Mouse (Mus musculus): ENCODE data around the gene Plekhs1.

Plekhs1 gene

DNA sequence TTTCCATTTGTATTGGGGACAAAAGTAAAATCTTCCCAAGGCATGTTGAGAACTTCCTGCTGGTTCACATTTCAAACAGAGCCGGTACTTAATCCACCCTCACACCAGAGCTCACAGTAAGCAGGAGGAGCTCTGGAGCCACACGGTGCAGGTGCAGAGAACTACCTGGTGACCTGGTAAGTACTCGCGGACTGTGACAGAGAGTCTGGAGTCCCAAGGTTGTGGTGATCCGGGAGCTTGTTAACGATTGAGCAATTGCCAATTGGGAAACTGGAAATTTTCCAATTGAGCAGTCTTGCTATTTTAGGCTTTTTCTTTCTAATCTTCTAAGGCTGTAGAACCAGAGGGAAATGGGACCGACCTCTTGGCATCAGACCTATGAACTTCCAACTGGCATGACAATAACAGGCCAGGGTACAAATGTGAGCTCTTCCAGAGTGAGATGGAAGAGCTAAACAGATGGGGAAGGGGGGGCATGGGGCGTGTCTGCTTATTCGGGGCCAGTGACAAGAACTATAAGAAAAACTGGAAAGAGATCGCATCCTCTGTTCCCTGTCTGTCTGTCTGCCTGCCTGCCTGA, at the start of gene Plekhs1:
Plekhs1 (plus strand) TSS at position 119 of the 580 bp plus-strand sequence.
- DNase-seq (ENCODE audit: low spot score in 2 of 2): no peak

DNA sequence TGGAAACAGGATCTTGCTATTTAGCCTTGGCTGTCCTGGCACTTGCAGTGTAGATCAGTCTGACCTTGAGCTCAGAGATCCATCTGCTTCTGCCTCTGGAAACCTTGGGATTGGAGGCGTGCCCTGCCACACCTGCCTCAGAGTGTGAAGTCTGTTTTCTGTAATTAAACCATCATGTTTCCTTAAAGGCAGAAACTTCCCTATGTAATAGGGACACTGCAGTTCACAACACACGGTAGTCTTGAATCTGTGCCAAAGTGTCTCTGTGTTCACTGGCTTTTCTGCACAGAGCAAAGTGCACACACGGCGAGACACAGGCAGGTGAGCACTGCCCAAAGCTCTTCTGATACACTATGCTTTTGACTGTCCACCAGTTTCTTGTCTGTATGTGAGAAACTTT, 43.0 kb upstream of the Plekhs1 start:
- DNase-seq (ENCODE audit: low spot score in 2 of 2): no peak

DNA sequence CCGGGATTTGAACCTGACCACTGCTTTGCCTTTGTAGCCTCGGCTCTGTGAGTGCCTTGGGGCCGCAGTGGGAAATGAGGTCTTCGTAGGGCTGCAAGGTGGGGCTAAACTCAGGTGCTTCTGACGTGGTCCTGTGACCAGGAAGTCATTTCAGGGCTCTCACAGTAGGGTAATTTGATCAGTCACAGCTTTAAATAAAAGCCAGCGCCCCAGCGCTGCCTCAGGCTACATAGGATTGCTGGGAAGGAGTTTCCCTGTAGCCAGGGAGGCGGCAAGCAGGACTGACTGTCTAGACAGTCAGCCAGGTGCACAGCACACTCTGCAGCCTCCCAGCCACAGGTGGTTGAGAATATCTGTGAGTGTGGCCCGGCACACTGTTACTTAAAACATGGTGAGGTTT, 42.0 kb upstream of the Plekhs1 start:
- no peak for DNase-seq (ENCODE audit: low spot score in 2 of 2)

DNA sequence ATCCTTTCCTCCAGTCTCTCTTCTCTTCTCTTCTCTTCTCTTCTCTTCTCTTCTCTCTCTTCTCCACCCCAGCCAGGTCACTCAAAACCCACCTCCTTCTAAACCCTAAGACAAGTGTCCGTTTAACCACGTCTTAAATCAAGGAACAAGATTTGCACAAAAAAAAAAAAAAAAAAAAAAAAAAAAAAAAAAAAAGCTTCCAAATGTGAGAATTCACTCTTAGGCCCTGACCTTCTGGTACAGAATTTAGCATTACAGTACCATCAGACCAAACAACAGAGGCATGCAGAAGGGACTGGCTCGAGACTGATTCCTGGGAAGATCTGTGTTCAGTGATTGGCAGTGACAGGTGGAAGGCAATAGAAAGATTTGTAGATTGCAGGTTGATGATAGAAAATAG, 41.1 kb upstream of the Plekhs1 start:
- DNase-seq (ENCODE audit: low spot score in 2 of 2): no peak

DNA sequence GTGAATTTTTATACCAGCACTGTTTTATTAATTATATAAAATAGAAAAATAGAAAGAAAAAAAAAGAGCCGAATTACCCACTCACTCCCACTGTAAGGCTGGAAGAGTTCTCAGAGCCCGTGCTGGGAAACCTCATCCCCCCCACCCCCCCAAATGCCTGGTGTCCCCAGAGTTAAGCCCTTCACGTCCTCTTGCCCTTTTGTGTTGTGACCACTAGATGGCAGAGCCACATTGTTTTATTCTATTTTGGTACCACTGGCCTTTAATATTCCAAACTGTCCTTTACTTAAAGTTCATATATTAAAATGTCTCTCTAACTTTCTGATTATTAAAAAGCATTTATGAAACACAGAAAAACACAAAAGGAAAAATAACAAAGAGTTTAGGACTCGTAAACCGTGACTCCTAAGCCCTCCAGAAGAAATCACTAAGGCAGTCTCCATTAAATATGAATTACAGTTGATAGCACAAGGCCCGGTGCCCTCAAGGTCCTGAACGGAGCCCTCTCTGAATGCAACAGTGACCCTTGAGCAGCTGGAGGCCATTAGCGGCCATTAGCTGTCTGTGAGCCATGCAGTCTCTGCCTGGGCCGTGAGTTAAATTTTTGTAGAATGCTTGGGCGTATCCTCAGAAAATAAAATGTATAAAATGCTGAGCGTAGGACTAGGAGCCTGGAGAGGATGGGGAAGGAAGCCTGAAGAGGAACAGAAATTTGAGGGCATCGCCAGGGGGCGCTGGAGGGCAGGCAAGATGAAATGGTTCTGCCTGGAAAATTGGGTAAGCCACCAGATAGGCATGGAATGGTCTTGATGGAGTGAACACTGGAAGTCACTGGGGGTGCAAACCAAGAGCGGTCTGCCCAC, 38.7 kb upstream of the Plekhs1 start:
- peak; percentile 90 to 95 for DNase-seq (ENCODE audit: low spot score in 2 of 2)

DNA sequence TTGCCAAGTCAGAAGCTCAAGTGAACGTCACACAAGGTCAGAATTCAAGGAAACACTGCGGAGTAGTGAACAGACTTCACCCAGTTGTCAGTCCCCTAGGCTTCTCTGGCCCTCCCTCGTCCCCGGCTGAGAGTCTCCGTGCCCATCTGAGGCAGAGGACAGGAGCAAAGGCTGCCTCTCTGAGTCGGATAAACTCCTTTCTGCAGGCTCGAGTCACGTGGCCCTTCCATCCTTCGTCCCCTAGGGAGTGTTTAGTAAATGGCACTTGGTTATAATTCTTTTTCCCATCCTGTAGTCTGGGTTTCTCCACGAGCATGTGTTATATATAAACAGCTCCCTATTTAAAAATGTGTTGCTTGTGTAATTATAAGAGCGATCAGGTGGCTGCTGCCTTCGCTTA, 38.1 kb upstream of the Plekhs1 start:
- peak; percentile 43 to 53 for DNase-seq (ENCODE audit: low spot score in 2 of 2)

DNA sequence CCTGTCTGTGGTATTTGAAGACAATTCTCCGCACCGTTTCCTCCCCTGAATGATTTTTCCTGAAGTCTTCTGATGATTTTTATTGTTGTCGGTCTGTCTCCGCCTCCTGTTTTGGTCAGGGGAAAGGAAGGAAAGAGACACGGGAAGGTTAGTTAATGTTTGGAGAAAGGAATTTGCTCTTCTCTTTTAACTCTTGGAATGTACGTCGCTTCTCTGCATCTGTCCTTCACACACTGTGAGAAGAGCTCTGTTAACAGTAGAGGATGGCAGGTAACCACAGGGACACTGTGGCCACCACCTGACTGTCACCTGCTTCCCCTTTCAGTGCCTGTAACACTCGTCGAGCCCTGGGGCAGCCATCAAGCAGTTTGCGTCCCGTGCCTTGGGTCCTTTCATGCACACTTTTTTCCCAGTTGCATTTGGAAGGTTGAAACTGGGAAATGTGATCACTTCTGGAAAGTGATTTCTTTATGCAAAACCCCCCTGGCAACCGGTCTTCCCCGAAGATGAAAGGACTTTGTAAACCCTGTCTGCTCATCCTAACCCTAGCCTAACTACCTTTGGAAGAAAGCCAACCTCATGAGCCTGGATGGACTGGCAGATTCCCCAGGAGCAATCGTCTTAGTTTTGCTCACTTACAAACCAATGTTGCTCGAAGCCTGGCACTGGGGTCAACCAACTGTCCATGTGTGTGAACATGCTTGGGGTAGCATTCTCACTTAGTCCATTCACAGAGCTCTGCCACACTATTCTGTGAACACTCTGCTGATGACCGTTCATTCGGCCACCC, 36.6 kb upstream of the Plekhs1 start:
- no peak for DNase-seq (ENCODE audit: low spot score in 2 of 2)

DNA sequence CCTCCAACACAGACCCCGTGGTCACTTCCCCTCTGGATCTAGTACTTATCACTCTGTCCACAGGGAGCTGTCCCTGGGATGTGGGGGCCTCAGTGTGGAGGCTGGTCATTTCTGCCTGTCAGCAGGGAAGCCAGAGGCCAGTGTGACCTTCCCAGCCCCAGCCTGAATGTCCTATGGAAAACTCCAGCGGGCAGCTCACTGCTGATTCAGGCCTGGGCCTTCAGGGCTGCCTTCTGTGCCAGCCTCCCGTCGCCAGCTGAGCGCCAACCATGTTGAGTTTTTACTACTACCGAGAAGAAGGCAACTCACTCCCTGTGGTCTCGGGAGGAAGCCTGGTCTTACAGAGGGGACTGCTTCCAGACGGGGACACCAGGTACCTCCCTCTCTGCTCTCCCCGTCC, 35.9 kb upstream of the Plekhs1 start:
- DNase-seq (ENCODE audit: low spot score in 2 of 2): no peak

DNA sequence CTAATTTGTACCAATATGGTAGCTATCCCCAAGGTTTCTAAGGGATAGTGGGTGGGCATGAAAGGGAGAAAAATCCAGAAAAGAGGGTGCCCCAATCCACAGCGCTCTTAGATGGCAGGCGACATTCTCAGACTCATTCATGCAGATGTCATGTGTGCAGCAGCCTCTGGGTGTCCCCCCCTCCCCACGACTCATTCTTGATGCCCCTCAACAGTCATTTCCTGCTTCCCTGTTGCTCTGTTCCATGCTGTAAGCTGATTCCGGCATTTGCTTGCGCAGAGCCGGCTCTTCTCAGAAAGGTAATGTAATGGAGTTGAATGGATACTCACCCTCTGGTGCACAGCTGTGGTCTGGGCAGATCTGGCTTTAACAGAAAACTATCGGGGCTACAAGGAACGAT, 31.1 kb upstream of the Plekhs1 start:
- DNase-seq (ENCODE audit: low spot score in 2 of 2): no peak

DNA sequence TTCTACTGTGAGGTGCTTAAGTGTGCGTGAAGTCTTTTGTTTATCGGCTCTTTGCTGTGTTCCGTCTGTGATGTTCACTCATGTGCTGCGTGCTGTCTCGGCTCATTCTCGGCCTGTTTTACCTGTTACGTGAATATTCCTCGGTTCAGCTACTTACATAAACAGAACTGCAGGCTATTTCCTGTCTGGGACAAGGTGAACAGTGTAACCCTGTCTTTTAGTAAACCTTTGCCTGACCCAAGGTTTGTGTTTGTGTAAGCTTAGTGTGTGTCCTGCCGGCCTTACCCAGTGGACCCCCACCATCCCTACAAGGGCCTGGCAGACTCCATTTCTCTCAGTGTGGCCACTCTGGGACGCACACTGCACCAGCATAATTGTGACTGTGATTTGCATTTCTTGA, 28.7 kb upstream of the Plekhs1 start:
- no peak for DNase-seq (ENCODE audit: low spot score in 2 of 2)

DNA sequence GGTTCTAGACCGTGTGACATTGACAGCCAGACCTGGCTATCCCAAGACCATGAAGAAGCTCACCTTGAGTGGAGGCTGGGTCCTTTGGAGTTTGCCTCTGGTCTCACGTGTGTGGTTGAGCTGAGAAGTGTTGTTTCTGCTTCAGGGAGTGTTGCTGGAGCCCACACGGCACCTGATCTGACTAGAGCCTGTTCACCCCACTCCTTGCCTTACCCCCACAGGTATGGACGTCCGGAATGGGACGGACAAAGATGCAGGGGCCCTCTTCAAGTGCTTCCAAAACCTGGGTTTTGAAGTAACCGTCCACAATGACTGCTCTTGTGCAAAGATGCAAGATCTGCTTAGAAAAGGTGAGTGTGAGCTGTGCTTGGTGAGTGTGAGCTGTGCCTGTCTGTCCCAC, 27.9 kb upstream of the Plekhs1 start:
- no peak for DNase-seq (ENCODE audit: low spot score in 2 of 2)

DNA sequence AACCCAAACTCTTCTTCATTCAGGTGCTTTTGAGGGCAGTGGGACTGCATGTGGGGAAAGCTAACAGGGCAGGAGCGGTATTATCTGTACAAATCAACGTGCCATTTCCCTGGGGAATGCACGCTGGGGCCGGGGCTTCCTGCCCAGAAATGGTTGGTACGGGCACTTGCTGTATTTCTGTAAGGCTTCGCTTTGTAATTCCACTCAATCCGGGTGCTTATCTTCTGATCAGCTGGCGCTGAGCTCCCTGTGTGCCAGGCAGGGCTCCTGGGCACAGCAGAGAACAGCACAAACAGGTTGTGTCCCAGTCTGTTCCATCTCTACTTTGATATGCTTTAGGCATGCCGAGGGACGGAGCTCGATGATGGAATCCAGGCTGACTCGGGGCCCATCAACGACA, 25.1 kb upstream of the Plekhs1 start:
- DNase-seq (ENCODE audit: low spot score in 2 of 2): peak in 1 of 2 experiments; percentile 45

DNA sequence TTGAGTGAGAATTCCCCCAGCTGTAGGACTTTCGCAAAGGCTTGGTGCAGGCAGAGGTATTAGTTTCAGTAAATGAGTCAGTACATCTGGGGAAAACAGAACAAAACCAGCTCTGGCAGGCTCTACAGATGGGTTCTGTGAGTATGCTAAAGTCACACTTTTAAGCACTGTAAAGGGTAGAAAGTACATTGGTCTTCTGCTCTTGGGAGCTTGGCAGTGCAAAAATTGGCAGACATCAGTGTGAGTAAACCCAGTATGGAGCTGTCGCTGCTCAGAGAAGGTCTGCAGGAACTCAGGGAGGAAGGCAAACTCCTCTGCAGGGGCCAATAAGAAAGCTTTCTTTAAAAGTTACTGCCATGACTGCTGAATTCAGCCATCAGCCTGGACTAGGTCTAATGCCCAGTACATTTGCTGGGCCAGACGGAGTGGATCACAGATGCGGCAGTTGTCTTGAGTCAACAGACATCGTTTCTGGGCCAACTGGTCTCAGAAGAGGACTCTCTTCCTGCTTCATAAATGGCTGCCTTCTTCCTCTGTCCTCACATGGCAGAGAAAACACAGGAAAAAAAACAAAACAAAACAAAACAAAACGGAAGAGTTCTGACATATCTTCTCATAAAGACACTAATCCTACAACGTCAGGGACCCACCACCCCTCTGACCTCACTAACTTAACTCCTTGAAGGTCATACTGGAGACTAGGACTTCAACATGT, 22.9 kb upstream of the Plekhs1 start:
- DNase-seq (ENCODE audit: low spot score in 2 of 2): no peak

DNA sequence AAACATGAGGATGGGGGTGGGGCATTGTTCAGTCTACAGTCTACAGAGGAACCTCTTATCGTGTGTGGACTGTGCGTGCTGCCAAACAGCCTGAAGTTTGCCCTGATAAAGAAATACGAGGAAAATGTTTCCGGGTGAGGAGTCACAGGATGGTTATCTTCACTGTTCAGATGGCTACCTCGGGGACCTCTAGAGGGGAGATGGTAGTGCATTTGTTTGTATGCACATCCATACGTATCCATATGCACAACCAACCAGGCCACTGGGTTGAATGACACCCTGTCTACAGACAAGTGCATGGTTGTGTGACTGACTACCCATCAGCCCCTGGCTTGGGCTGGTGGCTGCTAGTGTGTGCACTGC, 22.4 kb upstream of the Plekhs1 start:
- no peak for DNase-seq (ENCODE audit: low spot score in 2 of 2)

DNA sequence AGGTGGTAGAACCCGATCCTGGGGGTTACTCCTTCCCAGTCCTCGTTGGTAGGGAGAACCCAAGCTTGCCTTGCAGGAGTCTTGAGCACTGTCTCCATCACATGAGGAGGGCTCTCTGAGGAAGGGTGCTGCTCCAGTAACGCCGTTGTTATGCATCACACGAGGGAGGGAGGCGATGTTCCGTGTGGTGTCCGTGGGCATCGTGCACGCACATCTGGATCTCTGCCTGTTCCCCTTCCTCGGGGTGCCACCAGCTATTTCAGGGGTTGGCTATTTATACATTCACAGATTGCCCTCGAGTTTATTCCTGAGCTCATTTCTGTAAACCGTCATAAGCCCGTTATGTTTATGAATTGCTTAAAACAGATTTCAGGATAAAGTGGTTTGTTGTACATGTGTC, 18.0 kb upstream of the Plekhs1 start:
- DNase-seq (ENCODE audit: low spot score in 2 of 2): peak; percentile 55 to 71

DNA sequence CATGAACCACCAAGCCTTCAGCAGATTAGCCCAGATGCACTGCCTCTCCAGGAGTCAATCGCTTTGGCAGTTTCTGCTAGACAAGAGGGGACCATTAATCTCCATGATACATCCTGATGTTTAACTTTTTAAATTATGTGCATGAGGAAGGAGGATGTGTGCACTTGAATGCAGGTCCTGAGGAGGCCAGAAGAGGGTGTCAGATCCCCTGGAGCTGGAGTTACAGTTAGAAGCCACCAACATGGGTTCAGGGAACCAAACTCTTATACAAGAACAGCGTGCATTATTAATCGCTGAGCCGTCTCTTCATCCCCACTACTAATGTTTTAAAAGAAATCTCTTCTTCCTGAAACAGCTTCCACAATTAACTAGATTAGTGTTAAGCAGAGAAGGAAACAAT, 12.7 kb upstream of the Plekhs1 start:
- no peak for DNase-seq (ENCODE audit: low spot score in 2 of 2)

DNA sequence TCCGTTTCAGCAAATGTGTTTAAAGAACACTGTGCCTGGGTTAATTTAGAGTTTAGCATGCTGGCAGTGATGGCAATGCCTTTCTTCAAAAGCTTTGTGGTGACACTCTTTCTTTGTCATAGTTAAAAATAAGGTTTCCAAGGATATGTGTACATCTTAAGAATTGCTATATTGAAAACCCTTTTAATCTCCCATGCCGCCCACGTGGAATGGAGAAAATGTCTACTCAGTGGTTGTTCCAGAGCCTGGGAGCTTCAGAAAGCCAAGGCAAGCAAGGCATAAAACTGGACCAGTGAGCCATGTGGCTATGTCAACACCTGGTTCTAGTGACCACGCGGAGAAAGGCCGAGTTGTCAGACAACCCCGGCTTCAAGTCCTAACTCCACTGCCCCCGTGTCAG, 11.9 kb upstream of the Plekhs1 start:
- peak; percentile 64 to 70 for DNase-seq (ENCODE audit: low spot score in 2 of 2)

DNA sequence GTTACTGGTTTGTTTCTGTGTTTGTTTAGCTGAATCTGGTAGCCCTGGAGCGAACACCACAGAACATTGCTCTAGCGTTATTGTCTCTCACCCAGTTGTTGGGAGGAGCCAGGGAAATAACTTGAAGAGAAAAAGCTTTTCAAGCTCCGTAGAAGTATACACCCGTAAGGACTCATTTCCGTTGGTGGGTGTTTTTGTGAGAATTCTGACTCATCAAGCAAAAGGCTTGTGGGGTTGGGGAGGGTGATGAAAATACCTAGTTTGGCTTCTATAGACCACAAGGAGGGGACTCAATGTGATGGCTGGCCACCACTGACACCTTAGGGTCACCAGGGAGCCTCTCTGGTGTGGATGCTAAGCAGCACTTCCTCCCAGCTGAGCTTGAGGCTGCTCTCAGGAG, 10.5 kb upstream of the Plekhs1 start:
- no peak for DNase-seq (ENCODE audit: low spot score in 2 of 2)

DNA sequence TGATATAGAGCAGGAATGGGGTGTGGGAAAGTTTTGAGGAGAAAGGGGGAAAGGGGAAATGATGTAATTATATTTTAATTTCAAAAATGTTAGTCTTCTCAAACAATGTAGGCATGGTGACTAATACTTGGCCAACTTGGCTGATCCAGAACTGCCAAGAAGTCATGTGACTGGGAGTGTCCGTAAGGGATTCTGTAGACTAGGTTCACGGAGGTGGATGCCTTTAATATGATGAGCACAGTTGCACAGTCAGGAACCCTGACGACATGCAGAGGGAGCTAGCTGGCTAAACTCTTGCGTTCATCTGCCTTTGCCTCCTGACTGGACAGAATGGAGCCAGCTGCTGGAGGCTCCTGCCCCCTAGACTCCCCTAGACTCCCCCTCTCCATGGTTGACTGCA, 9.6 kb upstream of the Plekhs1 start:
- no peak for DNase-seq (ENCODE audit: low spot score in 2 of 2)

DNA sequence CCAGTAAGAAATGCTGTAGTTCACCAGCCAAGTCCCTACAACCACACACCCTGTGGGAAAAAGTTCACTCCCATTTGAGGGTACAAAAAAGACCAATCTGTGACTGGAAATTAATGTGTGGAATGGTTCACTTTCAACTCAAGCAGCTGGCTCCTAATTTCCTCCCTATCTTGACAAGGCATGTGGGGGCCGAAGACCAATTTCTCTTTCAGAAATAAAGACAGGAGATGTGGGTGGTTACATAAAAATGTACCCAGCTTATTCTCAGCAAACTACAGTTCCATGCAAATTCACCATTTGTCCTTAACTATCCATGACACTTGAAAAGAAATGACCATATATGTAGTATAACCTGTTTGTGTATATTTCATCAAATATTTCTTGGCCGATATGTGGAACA, 9.0 kb upstream of the Plekhs1 start:
- DNase-seq (ENCODE audit: low spot score in 2 of 2): no peak

DNA sequence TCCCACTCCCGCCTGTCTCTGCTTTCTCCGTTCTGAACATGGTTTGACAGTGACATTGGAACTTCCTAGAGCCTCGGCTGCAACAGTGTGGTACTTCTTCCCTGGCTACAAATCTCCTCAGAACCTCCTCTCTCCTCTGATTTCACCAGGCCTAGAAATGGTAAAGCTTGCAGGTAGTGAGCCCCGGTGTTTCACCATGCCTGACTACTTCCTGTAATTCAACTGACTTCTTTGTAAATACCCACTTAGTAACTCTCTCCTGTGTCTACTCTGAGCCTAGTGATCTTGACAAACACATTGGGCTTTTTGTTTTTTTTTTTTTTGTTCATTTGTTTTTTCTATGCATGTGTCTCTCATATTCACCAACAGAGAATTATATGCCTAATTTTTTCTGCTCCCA, 6.6 kb upstream of the Plekhs1 start:
- no peak for DNase-seq (ENCODE audit: low spot score in 2 of 2)

DNA sequence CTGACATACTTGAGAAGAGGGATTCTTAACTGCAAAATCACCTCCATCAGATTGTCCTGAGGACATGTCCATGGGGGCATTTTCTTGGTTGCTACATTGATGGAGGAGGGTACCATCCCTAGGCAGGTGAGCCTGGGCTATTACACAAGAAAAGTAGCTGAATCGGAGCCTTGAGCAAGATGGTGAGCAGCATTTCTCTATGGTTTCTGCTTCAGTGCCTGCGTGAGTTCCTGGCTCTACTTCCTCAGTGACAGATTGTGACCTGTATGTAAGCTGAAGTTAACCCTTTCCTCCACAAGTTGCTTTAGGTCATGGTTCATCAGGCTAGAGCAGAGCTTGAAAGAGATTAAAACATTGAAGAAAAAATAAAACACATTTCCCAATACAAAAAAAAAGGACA, 6.1 kb upstream of the Plekhs1 start:
- no peak for DNase-seq (ENCODE audit: low spot score in 2 of 2)

Data from right cerebral cortex, postnatal 10 days (tissue).